Mouse (Mus musculus) CD4-positive, CD25-positive, alpha-beta regulatory T cell, adult 2 months (primary cell): ENCODE results near the gene Sf3a2.
A peak's percentile ranks its signal among the peaks of the same experiment; 100 is the strongest.

Experiments used
- DNase-seq: peaks from one replicate; pipeline ENCODE4 v3.0.0-alpha.2; 2012; ENCODE audit warnings: low read depth, low spot score

The Sf3a2 gene

GRCm38 (mm10) chr10:80775731-80776130 is 22.3 kb upstream of the Sf3a2 start:
- DNase-seq: no peak

- DNase-seq: no peak
These were observed 21.6 kb upstream of the Sf3a2 start for GRCm38 (mm10) chr10:80776358-80776869.

- DNase-seq: no peak
These were observed 20.9 kb upstream of the Sf3a2 start for GRCm38 (mm10) chr10:80777123-80777522.

GRCm38 (mm10) chr10:80779565-80779964 is 18.4 kb upstream of the Sf3a2 start:
- DNase-seq: no peak

- no peak for DNase-seq
These were observed 13.7 kb upstream of the Sf3a2 start for GRCm38 (mm10) chr10:80784302-80784701.

GRCm38 (mm10) chr10:80784871-80785270 is 13.1 kb upstream of the Sf3a2 start:
- no peak for DNase-seq

GRCm38 (mm10) chr10:80785963-80786362 is 12.0 kb upstream of the Sf3a2 start:
- DNase-seq: no peak

GRCm38 (mm10) chr10:80787517-80787916 is 10.5 kb upstream of the Sf3a2 start:
- DNase-seq: no peak

- DNase-seq: no peak
These were observed 7.1 kb upstream of the Sf3a2 start for GRCm38 (mm10) chr10:80790761-80791404.

- DNase-seq: no peak
These were observed 6.4 kb upstream of the Sf3a2 start for GRCm38 (mm10) chr10:80791476-80792174.

- DNase-seq: peak; percentile 43
These were observed 5.6 kb upstream of the Sf3a2 start for GRCm38 (mm10) chr10:80792175-80793032.

GRCm38 (mm10) chr10:80793033-80793784 is 4.8 kb upstream of the Sf3a2 start:
- no peak for DNase-seq

- no peak for DNase-seq
These were observed 4.2 kb upstream of the Sf3a2 start for GRCm38 (mm10) chr10:80793803-80794202.

- no peak for DNase-seq
These were observed 3.2 kb upstream of the Sf3a2 start for GRCm38 (mm10) chr10:80794750-80795149.

GRCm38 (mm10) chr10:80796307-80796848 is 1.6 kb upstream of the Sf3a2 start:
- DNase-seq: no peak

- peak; percentile 39 for DNase-seq
These were observed 530 bp upstream of the Sf3a2 start for GRCm38 (mm10) chr10:80797186-80798149.

GRCm38 (mm10) chr10:80799070-80799566 is 1.1 kb downstream of the Sf3a2 start:
- peak; percentile 58 for DNase-seq

GRCm38 (mm10) chr10:80802204-80802912 is 4.4 kb downstream of the Sf3a2 start:
- no peak for DNase-seq

GRCm38 (mm10) chr10:80802996-80803395 is 5.0 kb downstream of the Sf3a2 start:
- no peak for DNase-seq
